Mouse (Mus musculus) olfactory bulb, adult 2 months (tissue): ENCODE measurements around the gene Ano4. TPM values are rescaled to one million over a fixed set of nuclear protein-coding genes. Genes with fewer than 3 reads are reported as not detected.
"Not testable (repeated sequence)": the region's sequence is repeated elsewhere in the genome, so short reads cannot be mapped to it uniquely, and the experiment has no call there.

Experiments
- H3K27ac ChIP-seq: fragments of 200-500 bp; 2 replicates; pipeline ENCODE4 v1.5.1; 2012; ENCODE audit warnings: low read depth, low read length; ENCODE audit not compliant: insufficient read depth
- H3K4me1 ChIP-seq: fragments of 200-500 bp; 2 replicates; pipeline ENCODE4 v1.6.1; 2012; ENCODE audit warnings: low read length; ENCODE audit not compliant: control insufficient read depth, insufficient read depth
- H3K4me3 ChIP-seq: fragments of 200-500 bp; 2 replicates; pipeline ENCODE4 v1.5.1; 2012; ENCODE audit warnings: mild to moderate bottlenecking, low read depth, low read length, moderate library complexity; ENCODE audit not compliant: insufficient read depth
- CTCF ChIP-seq: fragments of 200-500 bp; IDR thresholded peaks from 2 replicates; pipeline ENCODE4 v1.5.1; 2012; ENCODE audit warnings: low read depth, mild to moderate bottlenecking, low read length, moderate library complexity; ENCODE audit not compliant: insufficient read depth
- POLR2A ChIP-seq: fragments of 200-500 bp; IDR thresholded peaks from 2 replicates; pipeline ENCODE4 v1.6.1; 2012; ENCODE audit warnings: mild to moderate bottlenecking, low read depth, low read length, moderate library complexity; ENCODE audit not compliant: insufficient read depth
- WGBS: fragments of 180-500 bp; shearing (Covaris S2); methylation state at CpG from one replicate; pipeline ENCODE4 v1.1.7; 2018; 5-methylcytosine and 5-hydroxymethylcytosine counted together
- polyA plus RNA-seq: library from polyadenylated mRNA; stranded (reverse); fragments of >200 nt; gene quantifications from 2 replicates; pipeline ENCODE4 v1.2.4, GENCODE M21; 2012; ENCODE audit warnings: low replicate concordance; ENCODE audit not compliant: missing spikeins, insufficient read depth, insufficient read length

The Ano4 gene
- polyA plus RNA-seq, 1 experiment = not detected

GRCm38 (mm10) chr10:89055891-89056290, 288.7 kb downstream of the Ano4 start:
- no peak for TF ChIP-seq CTCF
- H3K4me1 ChIP-seq = no peaks in the 10 kb centered on the region
- 64% methylated on average over 3 of the region's 3 CpGs for WGBS
- no peak overlapping the region for H3K4me3 ChIP-seq
- no peak overlapping the region for H3K27ac ChIP-seq

- not testable (repeated sequence) for H3K4me3 ChIP-seq, H3K27ac ChIP-seq, H3K4me1 ChIP-seq
- WGBS = 96% methylated on average over 12 of the region's 12 CpGs
These were observed 299.6 kb downstream of the Ano4 start for GRCm38 (mm10) chr10:89044921-89045320.

- no peak overlapping the region for H3K4me3 ChIP-seq
- TF ChIP-seq CTCF (no peak), POLR2A (no peak)
- no peaks in the 10 kb centered on the region for H3K4me1 ChIP-seq
- 94% methylated on average over 1 of the region's 1 CpGs for WGBS
- H3K27ac ChIP-seq = no peak overlapping the region
These were observed 300.4 kb downstream of the Ano4 start for GRCm38 (mm10) chr10:89044166-89044565.

GRCm38 (mm10) chr10:89018926-89019325, 325.6 kb downstream of the Ano4 start:
- Histone ChIP-seq H3K4me3 (no peak overlapping the region), H3K27ac (peak overlapping the region; percentile 29; the same call in 1 of the 2 replicates), H3K4me1 (no peaks in the 10 kb centered on the region)
- 28% methylated on average over 5 of the region's 5 CpGs for WGBS
- TF ChIP-seq CTCF (no peak), POLR2A (no peak)

GRCm38 (mm10) chr10:89008303-89008702, 336.3 kb downstream of the Ano4 start:
- H3K4me3 ChIP-seq = no peak overlapping the region
- no peaks in the 10 kb centered on the region for H3K4me1 ChIP-seq
- TF ChIP-seq POLR2A (no peak), CTCF (no peak)
- WGBS = 36% methylated on average over 1 of the region's 1 CpGs
- H3K27ac ChIP-seq = no peak overlapping the region

- H3K4me3 ChIP-seq = no peak overlapping the region
- TF ChIP-seq CTCF = no peak
- TF ChIP-seq POLR2A = no peak
- 27% methylated on average over 3 of the region's 3 CpGs for WGBS
- peaks cover 4% of the 10 kb centered on the region; the same call in 1 of the 2 replicates for H3K4me1 ChIP-seq
- H3K27ac ChIP-seq = peak overlapping the region; percentile 37; the same call in 1 of the 2 replicates
These were observed 340.0 kb downstream of the Ano4 start for GRCm38 (mm10) chr10:89004518-89004917.

GRCm38 (mm10) chr10:88986925-88987324, 357.6 kb downstream of the Ano4 start:
- H3K4me1 ChIP-seq = no peaks in the 10 kb centered on the region
- H3K27ac ChIP-seq = no peak overlapping the region
- H3K4me3 ChIP-seq = no peak overlapping the region
- 56% methylated on average over 6 of the region's 6 CpGs for WGBS
- TF ChIP-seq POLR2A (no peak), CTCF (no peak)

- Histone ChIP-seq H3K4me1 (no peaks in the 10 kb centered on the region), H3K4me3 (no peak overlapping the region), H3K27ac (no peak overlapping the region)
- TF ChIP-seq CTCF = no peak
- TF ChIP-seq POLR2A = no peak
- WGBS = 31% methylated on average over 8 of the region's 8 CpGs
These were observed 361.1 kb downstream of the Ano4 start for GRCm38 (mm10) chr10:88983444-88983843.

- no peak for TF ChIP-seq CTCF
- TF ChIP-seq POLR2A = no peak
- H3K4me1 ChIP-seq = no peaks in the 10 kb centered on the region
- H3K4me3 ChIP-seq = no peak overlapping the region
- H3K27ac ChIP-seq = no peak overlapping the region
- 76% methylated on average over 4 of the region's 4 CpGs for WGBS
These were observed 365.1 kb downstream of the Ano4 start for GRCm38 (mm10) chr10:88979451-88979850.

GRCm38 (mm10) chr10:88978932-88979331, 365.6 kb downstream of the Ano4 start:
- 74% methylated on average over 6 of the region's 6 CpGs for WGBS
- TF ChIP-seq POLR2A = no peak
- no peak for TF ChIP-seq CTCF
- Histone ChIP-seq H3K4me1 (no peaks in the 10 kb centered on the region), H3K27ac (no peak overlapping the region), H3K4me3 (no peak overlapping the region)
